Mouse (Mus musculus) neural tube, embryonic 13.5 days (tissue): ENCODE measurements around the gene Klk1b22. TPM values are rescaled to one million over a fixed set of nuclear protein-coding genes. Genes with fewer than 3 reads are reported as not detected.
"Not testable (repeated sequence)": the region's sequence is repeated elsewhere in the genome, so short reads cannot be mapped to it uniquely, and the experiment has no call there.

Experiments
- ATAC-seq: fragments of 200-750 bp; cut with Nextera tagmentation; 2 replicates; pipeline ENCODE4 v1.8.0; 2017; ENCODE audit warnings: low read depth, mild to moderate bottlenecking, moderate TSS enrichment, moderate library complexity
- H3K27ac ChIP-seq: fragments of 300-500 bp; sonication (generic); replicated peaks from 2 replicates; pipeline ENCODE4 v1.5.1; 2015; ENCODE audit warnings: moderate library complexity, mild to moderate bottlenecking, inconsistent platforms
- H3K27me3 ChIP-seq: fragments of 300-500 bp; sonication (generic); 2 replicates; pipeline ENCODE4 v1.6.1; 2015; ENCODE audit warnings: mild to moderate bottlenecking, inconsistent platforms
- H3K36me3 ChIP-seq: fragments of 300-500 bp; sonication (generic); 2 replicates; pipeline ENCODE4 v1.6.1; 2015; ENCODE audit warnings: mild to moderate bottlenecking, inconsistent platforms
- H3K4me1 ChIP-seq: fragments of 300-500 bp; sonication (generic); replicated peaks from 2 replicates; pipeline ENCODE4 v1.6.1; 2015; ENCODE audit warnings: inconsistent platforms
- H3K4me2 ChIP-seq: fragments of 300-500 bp; sonication (generic); 2 replicates; pipeline ENCODE4 v1.6.1; 2015; ENCODE audit warnings: inconsistent platforms, mild to moderate bottlenecking, moderate library complexity
- H3K4me3 ChIP-seq: fragments of 300-500 bp; sonication (generic); 2 replicates; pipeline ENCODE4 v1.5.1; 2015; ENCODE audit warnings: mild to moderate bottlenecking, inconsistent platforms
- H3K9ac ChIP-seq: fragments of 300-500 bp; sonication (generic); 2 replicates; pipeline ENCODE4 v1.6.1; 2015; ENCODE audit warnings: moderate library complexity, mild to moderate bottlenecking, inconsistent platforms
- H3K9me3 ChIP-seq: fragments of 300-500 bp; sonication (generic); 2 replicates; pipeline ENCODE4 v1.6.1; 2016; ENCODE audit warnings: inconsistent platforms
- WGBS: fragments of 180-500 bp; shearing (Covaris S2); methylation state at CpG from one replicate; pipeline ENCODE4 v1.1.7; 2015; 5-methylcytosine and 5-hydroxymethylcytosine counted together
- polyA plus RNA-seq: library from polyadenylated mRNA; unstranded; fragments of >200 nt; fragmentation: Nextera tagmentation; extraction: Ambion mirVana; gene quantifications from 2 replicates; pipeline ENCODE4 v1.2.1, GENCODE M21; 2015

Gene Klk1b22
- not detected in 2 replicates for polyA plus RNA-seq

- H3K9ac ChIP-seq, result no peak within 1 kb of the TSS
Observed at GRCm38 (mm10) chr7:44112373-44112772, at the start of gene Klk1b22. TSS of gene Klk1b22 (plus strand) at chr7:44112673.

GRCm38 (mm10) chr7:44072117-44072516, 40.4 kb upstream of the Klk1b22 start:
- no peak overlapping the region for H3K27ac ChIP-seq
- ATAC-seq, result no peak
- 88% methylated on average over 2 of the region's 2 CpGs for WGBS
- no peaks in the 10 kb centered on the region for H3K36me3 ChIP-seq
- no peak overlapping the region for H3K4me2 ChIP-seq
- H3K4me1 ChIP-seq, result no peaks in the 10 kb centered on the region
- H3K27me3 ChIP-seq, result no peaks in the 10 kb centered on the region
- no peak overlapping the region for H3K9ac ChIP-seq
- no peak overlapping the region for H3K4me3 ChIP-seq
- H3K9me3 ChIP-seq, result no peaks in the 10 kb centered on the region

More at GRCm38 (mm10) chr7:44112373-44112772, at the start of gene Klk1b22:
- no peak within 1 kb of the TSS for H3K4me3 ChIP-seq
- no peak within 1 kb of the TSS for H3K4me2 ChIP-seq
- H3K27ac ChIP-seq, result no peak within 1 kb of the TSS
- H3K4me1 ChIP-seq, result no peaks in the 10 kb centered on the region
- WGBS, result 70% methylated on average over 4 of the region's 4 CpGs
- ATAC-seq, result no peak
- H3K27me3 ChIP-seq, result no peaks in the 10 kb centered on the region
- H3K9me3 ChIP-seq, result no peaks in the 10 kb centered on the region
- H3K36me3 ChIP-seq, result no peaks in the 10 kb centered on the region

GRCm38 (mm10) chr7:44077703-44078102, 34.8 kb upstream of the Klk1b22 start:
- no peaks in the 10 kb centered on the region for H3K27me3 ChIP-seq
- H3K9me3 ChIP-seq, result peaks cover 3% of the 10 kb centered on the region; the same call in 1 of the 2 replicates
- no peaks in the 10 kb centered on the region for H3K4me1 ChIP-seq
- no peak overlapping the region for H3K9ac ChIP-seq
- WGBS, result 60% methylated on average over 1 of the region's 1 CpGs
- H3K27ac ChIP-seq, result no peak overlapping the region
- no peaks in the 10 kb centered on the region for H3K36me3 ChIP-seq
- no peak for ATAC-seq
- H3K4me3 ChIP-seq, result no peak overlapping the region
- no peak overlapping the region for H3K4me2 ChIP-seq

- no peak overlapping the region for H3K27ac ChIP-seq
- no peaks in the 10 kb centered on the region for H3K9me3 ChIP-seq
- no peak overlapping the region for H3K4me2 ChIP-seq
- no peaks in the 10 kb centered on the region for H3K36me3 ChIP-seq
- WGBS, result 86% methylated on average over 1 of the region's 1 CpGs
- H3K9ac ChIP-seq, result no peak overlapping the region
- no peaks in the 10 kb centered on the region for H3K27me3 ChIP-seq
- ATAC-seq, result no peak
- H3K4me3 ChIP-seq, result no peak overlapping the region
- no peaks in the 10 kb centered on the region for H3K4me1 ChIP-seq
Observed at GRCm38 (mm10) chr7:44096111-44096510, 16.4 kb upstream of the Klk1b22 start.

- ATAC-seq, H3K9ac ChIP-seq, H3K27me3 ChIP-seq, H3K27ac ChIP-seq, H3K4me2 ChIP-seq, H3K9me3 ChIP-seq, H3K36me3 ChIP-seq, H3K4me3 ChIP-seq, H3K4me1 ChIP-seq: not testable (repeated sequence)
- WGBS, result 80% methylated on average over 3 of the region's 3 CpGs
Observed at GRCm38 (mm10) chr7:44102028-44102427, 10.4 kb upstream of the Klk1b22 start, which contains the start of gene Klk1b21. TSS of gene Klk1b21 (plus strand) at chr7:44102328.

GRCm38 (mm10) chr7:44123445-44123844, 11.0 kb downstream of the Klk1b22 start:
- Histone ChIP-seq H3K27ac (no peak overlapping the region), H3K36me3 (no peaks in the 10 kb centered on the region), H3K4me3 (no peak overlapping the region), H3K4me1 (no peaks in the 10 kb centered on the region), H3K27me3 (no peaks in the 10 kb centered on the region), H3K4me2 (no peak overlapping the region), H3K9me3 (no peaks in the 10 kb centered on the region), H3K9ac (no peak overlapping the region)
- WGBS, result 90% methylated on average over 6 of the region's 6 CpGs
- no peak for ATAC-seq

GRCm38 (mm10) chr7:44136467-44136866, 24.0 kb downstream of the Klk1b22 start, which contains the start of gene Klk1b16:
TSS of gene Klk1b16 (plus strand) at chr7:44136767.
- ATAC-seq, result no peak
- Histone ChIP-seq H3K4me1 (no peaks in the 10 kb centered on the region), H3K4me3 (no peak within 1 kb of the TSS), H3K9me3 (no peaks in the 10 kb centered on the region), H3K4me2 (no peak within 1 kb of the TSS), H3K36me3 (no peaks in the 10 kb centered on the region), H3K27me3 (no peaks in the 10 kb centered on the region), H3K27ac (no peak within 1 kb of the TSS), H3K9ac (no peak within 1 kb of the TSS)
- 95% methylated on average over 3 of the region's 3 CpGs for WGBS

Other genes starting within 250 kb of the Klk1b22 start
- gene Klk4, start 231.5 kb upstream of the Klk1b22 start, polyA plus RNA-seq, result 0.31 TPM in 1 of 2 replicates, not detected in the other
- gene Klk15, start 178.9 kb upstream of the Klk1b22 start, polyA plus RNA-seq, result not detected in 2 replicates
- not detected in 2 replicates for gene Klk1b8, start 162.0 kb upstream of the Klk1b22 start, polyA plus RNA-seq
- not detected in 2 replicates for gene Klk1b1, start 145.9 kb upstream of the Klk1b22 start, polyA plus RNA-seq
- gene Klk1b9, start 136.6 kb upstream of the Klk1b22 start, polyA plus RNA-seq, result not detected in 2 replicates
- gene Klk1b11, start 116.8 kb upstream of the Klk1b22 start, polyA plus RNA-seq, result not detected in 2 replicates
- gene Klk1b26, start 100.5 kb upstream of the Klk1b22 start, polyA plus RNA-seq, result not detected in 2 replicates
- not detected in 2 replicates for gene Klk1b27, start 60.4 kb upstream of the Klk1b22 start, polyA plus RNA-seq
- not detected in 2 replicates for gene Klk1b21, start 10.3 kb upstream of the Klk1b22 start, polyA plus RNA-seq
- gene Klk1b16, start 24.1 kb downstream of the Klk1b22 start, polyA plus RNA-seq, result not detected in 2 replicates
- gene Klk1b24, start 75.6 kb downstream of the Klk1b22 start, polyA plus RNA-seq, result not detected in 2 replicates
- not detected in 2 replicates for gene Klk1b3, start 85.5 kb downstream of the Klk1b22 start, polyA plus RNA-seq
- not detected in 2 replicates for gene Klk1b4, start 94.8 kb downstream of the Klk1b22 start, polyA plus RNA-seq
- gene Klk1b5, start 103.3 kb downstream of the Klk1b22 start, polyA plus RNA-seq, result not detected in 2 replicates
- not detected in 2 replicates for gene Klk1, start 112.7 kb downstream of the Klk1b22 start, polyA plus RNA-seq
- gene Gm36864, start 123.5 kb downstream of the Klk1b22 start, polyA plus RNA-seq, result not detected in 2 replicates
- 1.1 and 1.3 TPM in 2 replicates for gene 1700028J19Rik, start 134.0 kb downstream of the Klk1b22 start, polyA plus RNA-seq
- 180 and 187 TPM in 2 replicates for gene 2410002F23Rik, start 134.0 kb downstream of the Klk1b22 start, polyA plus RNA-seq
- gene Acp4, start 144.7 kb downstream of the Klk1b22 start, polyA plus RNA-seq, result not detected in 2 replicates
- gene Gm15517, start 148.8 kb downstream of the Klk1b22 start, polyA plus RNA-seq, result not detected in 2 replicates
- gene Clec11a, start 194.2 kb downstream of the Klk1b22 start, polyA plus RNA-seq, result 2.8 TPM in 2 replicates
- 26.5 and 27.7 TPM in 2 replicates for gene Shank1, start 197.6 kb downstream of the Klk1b22 start, polyA plus RNA-seq